Mouse (Mus musculus): ENCODE results near the gene Sgpp2. TPM values are rescaled to one million over a fixed set of nuclear protein-coding genes. Genes with fewer than 3 reads are reported as not detected.

Sgpp2 gene
- polyA plus RNA-seq, 1 experiment from 2014 or later = 2.5 TPM

GRCm38 (mm10) chr1:78318089-78318760 lies 8.1 kb downstream of the Sgpp2 start:
- H3K9ac ChIP-seq = no peak overlapping the region
- H3K4me3 ChIP-seq = no peak overlapping the region
- ATAC-seq (ENCODE audit: low FRiP score) = no peak
- no peaks in the 10 kb centered on the region for H3K4me1 ChIP-seq
- no peaks in the 10 kb centered on the region for H3K9me3 ChIP-seq (replicated peaks)
- no peak overlapping the region for H3K4me2 ChIP-seq (replicated peaks)
- WGBS = 88% methylated on average over 13 of the region's 13 CpGs
- no peaks in the 10 kb centered on the region for H3K27me3 ChIP-seq
- no peaks in the 10 kb centered on the region for H3K36me3 ChIP-seq
- no peak overlapping the region for H3K27ac ChIP-seq

GRCm38 (mm10) chr1:78320291-78320690 lies 10.1 kb downstream of the Sgpp2 start:
- WGBS = 90% methylated on average over 3 of the region's 3 CpGs
- no peaks in the 10 kb centered on the region for H3K4me1 ChIP-seq
- no peak overlapping the region for H3K4me3 ChIP-seq
- H3K9ac ChIP-seq = no peak overlapping the region
- no peaks in the 10 kb centered on the region for H3K36me3 ChIP-seq
- H3K27me3 ChIP-seq = no peaks in the 10 kb centered on the region
- H3K27ac ChIP-seq = no peak overlapping the region
- no peak overlapping the region for H3K4me2 ChIP-seq (replicated peaks)
- no peaks in the 10 kb centered on the region for H3K9me3 ChIP-seq (replicated peaks)
- no peak for ATAC-seq (ENCODE audit: low FRiP score)

- no peaks in the 10 kb centered on the region for H3K9me3 ChIP-seq (replicated peaks)
- H3K27me3 ChIP-seq = no peaks in the 10 kb centered on the region
- no peak overlapping the region for H3K27ac ChIP-seq
- 47% methylated on average over 7 of the region's 7 CpGs for WGBS
- H3K36me3 ChIP-seq = no peaks in the 10 kb centered on the region
- no peaks in the 10 kb centered on the region for H3K4me1 ChIP-seq
- no peak for ATAC-seq (ENCODE audit: low FRiP score)
- no peak overlapping the region for H3K4me2 ChIP-seq (replicated peaks)
- no peak overlapping the region for H3K9ac ChIP-seq
- no peak overlapping the region for H3K4me3 ChIP-seq
These were observed 12.1 kb downstream of the Sgpp2 start for GRCm38 (mm10) chr1:78322098-78322778.

GRCm38 (mm10) chr1:78322844-78323243 lies 12.7 kb downstream of the Sgpp2 start:
- 70% methylated on average over 8 of the region's 8 CpGs for WGBS

GRCm38 (mm10) chr1:78324044-78324443 lies 13.9 kb downstream of the Sgpp2 start:
- Histone ChIP-seq H3K9me3 (replicated peaks) (no peaks in the 10 kb centered on the region), H3K27ac (no peak overlapping the region), H3K4me3 (no peak overlapping the region), H3K9ac (no peak overlapping the region), H3K4me2 (replicated peaks) (no peak overlapping the region), H3K4me1 (no peaks in the 10 kb centered on the region), H3K36me3 (no peaks in the 10 kb centered on the region), H3K27me3 (no peaks in the 10 kb centered on the region)
- ATAC-seq (ENCODE audit: low FRiP score) = no peak
- WGBS = 84% methylated on average over 6 of the region's 6 CpGs

More at GRCm38 (mm10) chr1:78322844-78323243, 12.7 kb downstream of the Sgpp2 start:
- Histone ChIP-seq H3K9ac (no peak overlapping the region), H3K36me3 (no peaks in the 10 kb centered on the region), H3K4me3 (no peak overlapping the region), H3K27me3 (no peaks in the 10 kb centered on the region), H3K4me1 (no peaks in the 10 kb centered on the region), H3K27ac (no peak overlapping the region), H3K4me2 (replicated peaks) (no peak overlapping the region), H3K9me3 (replicated peaks) (no peaks in the 10 kb centered on the region)
- ATAC-seq (ENCODE audit: low FRiP score) = no peak

GRCm38 (mm10) chr1:78325851-78326250 lies 15.7 kb downstream of the Sgpp2 start:
- no peak for ATAC-seq (ENCODE audit: low FRiP score)
- no peaks in the 10 kb centered on the region for H3K4me1 ChIP-seq
- WGBS = 80% methylated on average over 6 of the region's 6 CpGs
- no peak overlapping the region for H3K4me3 ChIP-seq
- no peaks in the 10 kb centered on the region for H3K27me3 ChIP-seq
- no peak overlapping the region for H3K9ac ChIP-seq
- no peak overlapping the region for H3K4me2 ChIP-seq (replicated peaks)
- H3K9me3 ChIP-seq (replicated peaks) = no peaks in the 10 kb centered on the region
- H3K27ac ChIP-seq = no peak overlapping the region
- no peaks in the 10 kb centered on the region for H3K36me3 ChIP-seq

GRCm38 (mm10) chr1:78328646-78329045 lies 18.5 kb downstream of the Sgpp2 start:
- no peak for ATAC-seq (ENCODE audit: low FRiP score)
- no peak overlapping the region for H3K27ac ChIP-seq
- no peaks in the 10 kb centered on the region for H3K4me1 ChIP-seq
- H3K9me3 ChIP-seq (replicated peaks) = no peaks in the 10 kb centered on the region
- no peak overlapping the region for H3K9ac ChIP-seq
- no peaks in the 10 kb centered on the region for H3K36me3 ChIP-seq
- H3K4me3 ChIP-seq = no peak overlapping the region
- no peaks in the 10 kb centered on the region for H3K27me3 ChIP-seq
- WGBS = 94% methylated on average over 4 of the region's 4 CpGs
- no peak overlapping the region for H3K4me2 ChIP-seq (replicated peaks)

GRCm38 (mm10) chr1:78329861-78330260 lies 19.7 kb downstream of the Sgpp2 start:
- no peaks in the 10 kb centered on the region for H3K27me3 ChIP-seq
- no peaks in the 10 kb centered on the region for H3K4me1 ChIP-seq
- H3K27ac ChIP-seq = no peak overlapping the region
- no peaks in the 10 kb centered on the region for H3K36me3 ChIP-seq
- 100% methylated on average over 1 of the region's 1 CpGs for WGBS
- H3K9me3 ChIP-seq (replicated peaks) = no peaks in the 10 kb centered on the region
- no peak for ATAC-seq (ENCODE audit: low FRiP score)
- H3K4me2 ChIP-seq (replicated peaks) = no peak overlapping the region
- H3K4me3 ChIP-seq = no peak overlapping the region
- no peak overlapping the region for H3K9ac ChIP-seq

GRCm38 (mm10) chr1:78330620-78331158 lies 20.5 kb downstream of the Sgpp2 start:
- 86% methylated on average over 5 of the region's 5 CpGs for WGBS
- no peak for ATAC-seq (ENCODE audit: low FRiP score)

GRCm38 (mm10) chr1:78337726-78338125 lies 27.6 kb downstream of the Sgpp2 start:
- WGBS = 85% methylated on average over 7 of the region's 7 CpGs
- H3K4me2 ChIP-seq (replicated peaks) = no peak overlapping the region

More at GRCm38 (mm10) chr1:78330620-78331158, 20.5 kb downstream of the Sgpp2 start:
- Histone ChIP-seq H3K27ac (no peak overlapping the region), H3K9ac (no peak overlapping the region), H3K4me3 (no peak overlapping the region), H3K36me3 (no peaks in the 10 kb centered on the region), H3K4me2 (replicated peaks) (no peak overlapping the region), H3K4me1 (no peaks in the 10 kb centered on the region), H3K9me3 (replicated peaks) (no peaks in the 10 kb centered on the region), H3K27me3 (no peaks in the 10 kb centered on the region)

GRCm38 (mm10) chr1:78338212-78338611 lies 28.1 kb downstream of the Sgpp2 start:
- Histone ChIP-seq H3K4me2 (replicated peaks) (no peak overlapping the region), H3K36me3 (no peaks in the 10 kb centered on the region), H3K9me3 (replicated peaks) (no peaks in the 10 kb centered on the region), H3K9ac (no peak overlapping the region), H3K4me3 (no peak overlapping the region), H3K4me1 (no peaks in the 10 kb centered on the region), H3K27me3 (peaks cover 4% of the 10 kb centered on the region; the same call in 1 of the 2 replicates), H3K27ac (no peak overlapping the region)
- peak; percentile 43; the same call in 1 of the 2 replicates for ATAC-seq (ENCODE audit: low FRiP score)
- WGBS = 58% methylated on average over 9 of the region's 9 CpGs

More at GRCm38 (mm10) chr1:78337726-78338125, 27.6 kb downstream of the Sgpp2 start:
- Histone ChIP-seq H3K4me1 (no peaks in the 10 kb centered on the region), H3K9ac (no peak overlapping the region), H3K27ac (no peak overlapping the region), H3K9me3 (replicated peaks) (no peaks in the 10 kb centered on the region), H3K4me3 (no peak overlapping the region), H3K27me3 (peaks cover 4% of the 10 kb centered on the region; the same call in 1 of the 2 replicates), H3K36me3 (no peaks in the 10 kb centered on the region)
- no peak for ATAC-seq (ENCODE audit: low FRiP score)

GRCm38 (mm10) chr1:78339941-78340340 lies 29.8 kb downstream of the Sgpp2 start:
- Histone ChIP-seq H3K36me3 (no peaks in the 10 kb centered on the region), H3K9ac (no peak overlapping the region), H3K9me3 (replicated peaks) (no peaks in the 10 kb centered on the region), H3K4me2 (replicated peaks) (no peak overlapping the region), H3K27ac (no peak overlapping the region), H3K27me3 (peaks cover 4% of the 10 kb centered on the region; the same call in 1 of the 2 replicates), H3K4me1 (no peaks in the 10 kb centered on the region), H3K4me3 (no peak overlapping the region)
- 85% methylated on average over 5 of the region's 5 CpGs for WGBS
- no peak for ATAC-seq (ENCODE audit: low FRiP score)
